Mouse (Mus musculus): Measurements from ENCODE around the gene Sbf1. TPM values are rescaled to one million over a fixed set of nuclear protein-coding genes. Genes with fewer than 3 reads are reported as not detected.

Sbf1 gene
- polyA plus RNA-seq, 1 experiment, result 320 TPM

DNA sequence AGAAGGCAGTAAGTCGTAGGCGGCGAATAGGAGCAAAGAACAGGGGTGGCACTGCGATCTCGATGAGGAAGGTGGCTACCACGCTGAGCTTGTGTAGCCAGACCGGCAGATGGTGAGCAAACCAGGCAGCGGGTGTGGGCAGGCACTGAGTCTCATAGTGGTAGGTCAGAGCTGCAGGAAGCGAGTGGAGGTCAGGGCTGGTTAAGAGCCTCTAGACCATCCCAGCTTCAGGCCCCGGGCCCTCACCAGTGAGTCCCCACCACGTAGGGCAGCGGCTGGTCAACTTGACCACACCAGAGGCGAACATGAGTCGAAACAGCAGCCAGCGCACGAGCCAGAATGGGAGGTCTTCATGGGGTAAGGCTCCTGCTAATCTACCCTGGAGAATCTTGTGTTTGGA lies 38.7 kb upstream of the Sbf1 start:
- TF ChIP-seq POLR2A (IDR thresholded peaks at IDR 0.05; ENCODE audit: low read depth, low read length), result no peak
- TF ChIP-seq CTCF (IDR thresholded peaks at IDR 0.05; ENCODE audit: extremely low read depth, insufficient read depth, insufficient read length, insufficient replicate concordance), result no peak
- Histone ChIP-seq H3K36me3 (ENCODE audit: control insufficient read depth, insufficient read depth, low read length) (peaks cover 21% of the 10 kb centered on the region), H3K4me3 (ENCODE audit: extremely low read depth, insufficient read depth, insufficient read length) (no peak overlapping the region), H3K27ac (ENCODE audit: insufficient read depth, low read length) (no peak overlapping the region), H3K27me3 (ENCODE audit: control insufficient read depth, insufficient read depth, low read length) (no peaks in the 10 kb centered on the region), H3K4me1 (ENCODE audit: control insufficient read depth, insufficient read depth, insufficient read length) (no peaks in the 10 kb centered on the region; the same call in 1 of the 2 replicates)
- DNase-seq (ENCODE audit: low read depth in 1 of 2, low spot score in 2 of 2), result no peak
- WGBS, result 95% methylated on average over 16 of the region's 16 CpGs

DNA sequence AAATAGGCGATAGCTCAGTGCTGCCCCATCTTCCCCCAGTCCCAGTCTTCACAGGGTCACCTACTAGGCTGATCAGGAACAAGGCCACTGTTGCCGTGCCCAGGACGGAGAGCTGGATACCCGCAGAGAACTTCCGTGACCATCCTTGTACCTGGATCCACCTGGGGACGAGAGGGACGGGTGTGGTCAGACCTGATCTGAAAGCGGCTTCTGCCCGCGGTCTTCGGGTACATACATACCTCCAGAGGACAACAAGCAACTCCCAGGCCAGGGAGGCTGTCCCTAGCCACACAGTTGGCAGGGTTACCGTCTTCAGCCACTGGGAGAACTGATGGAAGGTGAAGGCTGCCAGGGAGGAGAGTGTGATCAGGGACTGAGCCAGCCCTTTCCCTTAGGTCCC lies 37.7 kb upstream of the Sbf1 start:
- WGBS, result 96% methylated on average over 12 of the region's 12 CpGs
- no peak for DNase-seq (ENCODE audit: low read depth in 1 of 2, low spot score in 2 of 2)
- H3K4me3 ChIP-seq (ENCODE audit: extremely low read depth, insufficient read depth, insufficient read length), result no peak overlapping the region
- H3K4me1 ChIP-seq (ENCODE audit: control insufficient read depth, insufficient read depth, insufficient read length), result no peaks in the 10 kb centered on the region; the same call in 1 of the 2 replicates
- no peak for TF ChIP-seq CTCF (IDR thresholded peaks at IDR 0.05; ENCODE audit: extremely low read depth, insufficient read depth, insufficient read length, insufficient replicate concordance)
- no peak for TF ChIP-seq POLR2A (IDR thresholded peaks at IDR 0.05; ENCODE audit: low read depth, low read length)
- H3K27ac ChIP-seq (ENCODE audit: insufficient read depth, low read length), result no peak overlapping the region
- H3K36me3 ChIP-seq (ENCODE audit: control insufficient read depth, insufficient read depth, low read length), result peaks cover 21% of the 10 kb centered on the region
- H3K27me3 ChIP-seq (ENCODE audit: control insufficient read depth, insufficient read depth, low read length), result no peaks in the 10 kb centered on the region

- H3K27me3 ChIP-seq (ENCODE audit: control insufficient read depth, insufficient read depth, low read length), result no peaks in the 10 kb centered on the region
- TF ChIP-seq POLR2A (IDR thresholded peaks at IDR 0.05; ENCODE audit: low read depth, low read length) (no peak), CTCF (IDR thresholded peaks at IDR 0.05; ENCODE audit: extremely low read depth, insufficient read depth, insufficient read length, insufficient replicate concordance) (no peak)
- no peaks in the 10 kb centered on the region for H3K4me1 ChIP-seq (ENCODE audit: control insufficient read depth, insufficient read depth, insufficient read length)
- no peak overlapping the region for H3K27ac ChIP-seq (ENCODE audit: insufficient read depth, low read length)
- peaks cover 21% of the 10 kb centered on the region for H3K36me3 ChIP-seq (ENCODE audit: control insufficient read depth, insufficient read depth, low read length)
- no peak for DNase-seq (ENCODE audit: low read depth in 1 of 2, low spot score in 2 of 2)
- no peak overlapping the region for H3K4me3 ChIP-seq (ENCODE audit: extremely low read depth, insufficient read depth, insufficient read length)
- 98% methylated on average over 14 of the region's 14 CpGs for WGBS
These were observed 36.9 kb upstream of the Sbf1 start for GRCm38 (mm10) chr15:89352054-89352453.

DNA sequence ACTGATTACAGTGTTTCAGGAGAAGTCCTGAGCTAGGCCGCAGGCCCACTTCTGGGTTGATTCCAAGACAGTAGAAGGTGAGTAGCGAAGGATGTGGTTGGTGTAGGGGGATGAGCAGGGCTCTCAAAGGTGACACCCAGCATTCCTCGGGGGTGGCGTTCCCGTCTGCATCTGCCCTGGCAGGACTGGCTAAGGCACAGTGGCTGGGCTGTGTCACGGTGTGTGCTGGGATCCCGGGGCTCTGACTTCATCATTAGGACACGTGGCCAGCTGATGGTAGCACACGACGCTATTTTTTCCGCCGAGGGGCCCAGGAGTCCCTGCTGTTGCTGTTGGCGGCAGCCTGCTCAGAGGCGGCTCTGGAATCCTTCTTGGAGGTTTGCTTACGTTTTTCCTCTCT lies 36.2 kb upstream of the Sbf1 start:
- TF ChIP-seq POLR2A (IDR thresholded peaks at IDR 0.05; ENCODE audit: low read depth, low read length) (no peak), CTCF (IDR thresholded peaks at IDR 0.05; ENCODE audit: extremely low read depth, insufficient read depth, insufficient read length, insufficient replicate concordance) (no peak)
- 94% methylated on average over 15 of the region's 15 CpGs for WGBS
- Histone ChIP-seq H3K4me1 (ENCODE audit: control insufficient read depth, insufficient read depth, insufficient read length) (no peaks in the 10 kb centered on the region), H3K27me3 (ENCODE audit: control insufficient read depth, insufficient read depth, low read length) (no peaks in the 10 kb centered on the region), H3K4me3 (ENCODE audit: extremely low read depth, insufficient read depth, insufficient read length) (no peak overlapping the region), H3K36me3 (ENCODE audit: control insufficient read depth, insufficient read depth, low read length) (peaks cover 21% of the 10 kb centered on the region), H3K27ac (ENCODE audit: insufficient read depth, low read length) (no peak overlapping the region)
- DNase-seq (ENCODE audit: low read depth in 1 of 2, low spot score in 2 of 2), result no peak

DNA sequence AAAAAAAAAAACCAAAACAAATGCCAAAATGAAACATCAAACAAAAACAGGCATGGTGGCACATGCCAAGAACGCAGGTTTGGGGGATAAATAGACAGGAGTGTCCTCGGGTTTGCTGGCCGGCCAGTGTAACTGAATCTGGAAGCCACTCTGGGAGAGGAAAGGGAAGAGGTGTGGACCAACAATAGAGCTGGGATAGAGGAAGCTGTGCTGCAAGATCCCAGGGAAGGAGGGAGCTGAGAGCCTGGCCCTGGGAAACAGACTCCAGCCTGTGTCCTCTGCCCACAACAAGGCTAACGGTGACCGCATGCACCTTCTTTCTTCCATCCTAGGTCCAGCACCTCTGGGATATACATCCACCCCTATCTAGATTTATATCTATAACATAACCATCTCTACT lies 35.3 kb upstream of the Sbf1 start:
- no peak for TF ChIP-seq CTCF (IDR thresholded peaks at IDR 0.05; ENCODE audit: extremely low read depth, insufficient read depth, insufficient read length, insufficient replicate concordance)
- TF ChIP-seq POLR2A (IDR thresholded peaks at IDR 0.05; ENCODE audit: low read depth, low read length), result no peak
- Histone ChIP-seq H3K36me3 (ENCODE audit: control insufficient read depth, insufficient read depth, low read length) (peaks cover 21% of the 10 kb centered on the region), H3K4me3 (ENCODE audit: extremely low read depth, insufficient read depth, insufficient read length) (no peak overlapping the region), H3K27ac (ENCODE audit: insufficient read depth, low read length) (no peak overlapping the region), H3K27me3 (ENCODE audit: control insufficient read depth, insufficient read depth, low read length) (no peaks in the 10 kb centered on the region), H3K4me1 (ENCODE audit: control insufficient read depth, insufficient read depth, insufficient read length) (no peaks in the 10 kb centered on the region)
- 97% methylated on average over 5 of the region's 5 CpGs for WGBS
- no peak for DNase-seq (ENCODE audit: low read depth in 1 of 2, low spot score in 2 of 2)

- Histone ChIP-seq H3K36me3 (ENCODE audit: control insufficient read depth, insufficient read depth, low read length) (no peaks in the 10 kb centered on the region), H3K27ac (ENCODE audit: insufficient read depth, low read length) (no peak overlapping the region), H3K4me1 (ENCODE audit: control insufficient read depth, insufficient read depth, insufficient read length) (peaks cover 6% of the 10 kb centered on the region), H3K4me3 (ENCODE audit: extremely low read depth, insufficient read depth, insufficient read length) (no peak overlapping the region), H3K27me3 (ENCODE audit: control insufficient read depth, insufficient read depth, low read length) (no peaks in the 10 kb centered on the region)
- TF ChIP-seq CTCF (IDR thresholded peaks at IDR 0.05; ENCODE audit: extremely low read depth, insufficient read depth, insufficient read length, insufficient replicate concordance) (no peak), POLR2A (IDR thresholded peaks at IDR 0.05; ENCODE audit: low read depth, low read length) (no peak)
- DNase-seq (ENCODE audit: low read depth in 1 of 2, low spot score in 2 of 2), result no peak
- 77% methylated on average over 3 of the region's 3 CpGs for WGBS
These were observed 28.2 kb upstream of the Sbf1 start for GRCm38 (mm10) chr15:89343325-89343724.

DNA sequence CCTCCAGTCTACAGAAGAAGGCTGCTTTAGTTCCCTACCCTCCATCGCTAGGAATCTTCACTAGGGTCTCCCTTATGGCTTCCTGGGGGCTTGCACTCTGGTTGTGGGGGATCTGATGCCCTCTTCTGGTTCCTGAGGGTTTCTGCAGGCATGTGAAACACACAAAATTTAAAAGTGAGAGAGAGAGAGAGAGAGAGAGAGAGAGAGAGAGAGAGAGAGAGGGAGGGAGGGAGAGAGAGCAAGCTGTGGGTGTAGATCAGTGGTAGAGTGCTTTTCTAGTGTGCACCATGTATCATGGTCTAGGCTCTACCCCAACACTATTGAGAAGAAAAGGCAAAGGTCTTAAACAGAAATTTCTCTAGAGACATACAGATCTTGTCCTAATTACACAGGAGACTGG lies 26.6 kb upstream of the Sbf1 start:
- Histone ChIP-seq H3K27me3 (ENCODE audit: control insufficient read depth, insufficient read depth, low read length) (no peaks in the 10 kb centered on the region), H3K36me3 (ENCODE audit: control insufficient read depth, insufficient read depth, low read length) (no peaks in the 10 kb centered on the region), H3K4me1 (ENCODE audit: control insufficient read depth, insufficient read depth, insufficient read length) (peaks cover 6% of the 10 kb centered on the region), H3K27ac (ENCODE audit: insufficient read depth, low read length) (no peak overlapping the region), H3K4me3 (ENCODE audit: extremely low read depth, insufficient read depth, insufficient read length) (no peak overlapping the region)
- WGBS, result 87% methylated on average over 1 of the region's 1 CpGs
- TF ChIP-seq CTCF (IDR thresholded peaks at IDR 0.05; ENCODE audit: extremely low read depth, insufficient read depth, insufficient read length, insufficient replicate concordance), result no peak
- no peak for TF ChIP-seq POLR2A (IDR thresholded peaks at IDR 0.05; ENCODE audit: low read depth, low read length)
- no peak for DNase-seq (ENCODE audit: low read depth in 1 of 2, low spot score in 2 of 2)
